Comparison of ENCODE assay signal across 4 mouse cellular contexts in the genomic region with DNA sequence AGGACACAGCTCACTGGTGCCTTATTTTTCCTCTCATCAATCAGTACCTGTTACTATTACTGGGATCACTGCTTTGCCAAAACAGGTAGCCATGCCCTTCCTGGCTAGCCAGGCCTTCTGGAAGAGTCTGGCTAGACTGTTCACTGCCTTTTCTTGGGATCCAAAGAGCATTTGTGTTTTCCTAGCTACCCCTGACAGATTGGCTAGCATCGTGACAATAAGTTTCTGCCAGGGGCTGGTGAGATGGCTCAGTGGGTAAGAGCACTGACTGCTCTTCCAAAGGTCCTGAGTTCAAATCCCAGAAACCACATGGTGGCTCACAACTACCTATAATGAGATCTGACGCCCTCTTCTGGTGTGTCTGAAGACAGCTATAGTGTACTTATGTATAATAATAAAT. TPM values are rescaled to one million over a fixed set of nuclear protein-coding genes. Genes with fewer than 3 reads are reported as not detected.
"Had no signal": no experiment of that assay in that cellular context is flagged by ENCODE, and none has a peak within 500 bp of the region (broad histone marks: within the 10 kb centered on the region; RNA-seq: fewer than 3 reads in every experiment).

No protein-coding gene starts in this region.

RNA-seq across cellular contexts. Expression of a gene that starts 7.9 kb away (rescaled TPM):
- total RNA-seq: left cerebral cortex, postnatal 25 days; left cerebral cortex, postnatal 36 days; liver, adult 2 months; monocyte, adult 5-6 weeks had no signal
- polyA plus RNA-seq: liver, adult 2 months had no signal
